Mouse (Mus musculus) MEL (cell line): ENCODE measurements around the gene Secisbp2l. TPM values are rescaled to one million over a fixed set of nuclear protein-coding genes. Genes with fewer than 3 reads are reported as not detected.

ENCODE experiments used
- DNase-seq: peaks from one replicate; pipeline ENCODE4 v3.0.0; 2011; ENCODE audit warnings: low read depth, low spot score
- H3K27ac ChIP-seq: 2 replicates; pipeline ENCODE4 v1.5.1; 2012; ENCODE audit warnings: low read depth, mild to moderate bottlenecking, control low read depth, low read length, moderate library complexity; ENCODE audit not compliant: control insufficient read depth
- H3K27me3 ChIP-seq, 2 experiments: fragments of 150-350 bp in 1 of 2; sonication (generic) in 1 of 2; 2 replicates each; pipeline ENCODE4 v1.6.1; 2012; ENCODE audit warnings: low read length in 2 of 2, mild to moderate bottlenecking in 2 of 2, improper control_type of control experiment in 1 of 2, moderate library complexity in 1 of 2; ENCODE audit not compliant: insufficient read depth in 2 of 2, control insufficient read depth in 1 of 2
- H3K36me3 ChIP-seq, 2 experiments: 2 replicates each; pipeline ENCODE4 v1.6.1; 2012 to 2014; ENCODE audit warnings: low read length in 2 of 2, improper control_type of control experiment in 1 of 2, inconsistent platforms in 1 of 2, mild to moderate bottlenecking in 1 of 2; ENCODE audit not compliant: insufficient read depth in 2 of 2, control insufficient read depth in 1 of 2
- H3K4me1 ChIP-seq, 2 experiments: fragments of 150-350 bp in 1 of 2; sonication (generic) in 1 of 2; 2 replicates each; pipeline ENCODE4 v1.6.1; 2012; ENCODE audit warnings: low read length in 2 of 2, improper control_type of control experiment in 1 of 2, mild to moderate bottlenecking in 1 of 2; ENCODE audit not compliant: insufficient read depth in 2 of 2, control insufficient read depth in 1 of 2
- H3K4me3 ChIP-seq, 2 experiments: fragments of 150-350 bp in 1 of 2; sonication (generic) in 1 of 2; 2 replicates each; pipeline ENCODE4 v1.5.1; 2012; ENCODE audit warnings: low read depth in 2 of 2, low read length in 2 of 2, mild to moderate bottlenecking in 2 of 2, moderate library complexity in 2 of 2, control low read depth in 1 of 2, improper control_type of control experiment in 1 of 2; ENCODE audit not compliant: control insufficient read depth in 1 of 2, insufficient read depth in 1 of 2
- H3K79me2 ChIP-seq: 2 replicates; pipeline ENCODE4 v1.6.1; 2012; ENCODE audit warnings: mild to moderate bottlenecking, low read length, moderate library complexity; ENCODE audit not compliant: control insufficient read depth, poor library complexity, insufficient read depth
- H3K9ac ChIP-seq: 2 replicates; pipeline ENCODE4 v1.6.1; 2012; ENCODE audit warnings: low read depth, mild to moderate bottlenecking, control low read depth, low read length, moderate library complexity; ENCODE audit not compliant: control insufficient read depth, poor library complexity, severe bottlenecking
- H3K9me3 ChIP-seq: fragments of 150-350 bp; sonication (generic); replicated peaks from 2 replicates; pipeline ENCODE4 v1.6.1; 2012; ENCODE audit warnings: mild to moderate bottlenecking, low read length, improper control_type of control experiment, moderate library complexity; ENCODE audit not compliant: insufficient read depth
- BHLHE40 ChIP-seq: IDR thresholded peaks from 2 replicates; pipeline ENCODE4 v1.6.1; 2012; ENCODE audit warnings: low read depth, mild to moderate bottlenecking, inconsistent platforms, low read length, improper control_type of control experiment, borderline replicate concordance
- CHD2 ChIP-seq: IDR thresholded peaks from 2 replicates; pipeline ENCODE4 v1.6.1; 2011; ENCODE audit warnings: low read length, improper control_type of control experiment
- CTCF ChIP-seq, 3 experiments: IDR thresholded peaks in 2 of 3; conservative IDR thresholded peaks in 1 of 3; 2 replicates each; pipeline ENCODE4 v1.5.1; 2011 to 2012; ENCODE audit warnings: low read length in 3 of 3, low read depth in 2 of 3, mild to moderate bottlenecking in 2 of 3, improper control_type of control experiment in 1 of 3, inconsistent platforms in 1 of 3, mixed read lengths in 1 of 3, moderate library complexity in 1 of 3; ENCODE audit not compliant: control insufficient read depth in 1 of 3, insufficient read depth in 1 of 3, poor library complexity in 1 of 3, severe bottlenecking in 1 of 3
- E2F4 ChIP-seq: IDR thresholded peaks from 2 replicates; pipeline ENCODE4 v1.6.1; 2011; ENCODE audit warnings: low read depth, low read length, improper control_type of control experiment, borderline replicate concordance
- ELF1 ChIP-seq: IDR thresholded peaks from 2 replicates; pipeline ENCODE4 v1.6.1; 2014; ENCODE audit warnings: low read depth, mild to moderate bottlenecking, inconsistent platforms, low read length, improper control_type of control experiment, moderate library complexity
- EP300 ChIP-seq, 2 experiments: IDR thresholded peaks; 2 replicates each; pipeline ENCODE4 v1.6.1; 2011; ENCODE audit warnings: improper control_type of control experiment in 2 of 2, low read length in 2 of 2, low read depth in 1 of 2, mild to moderate bottlenecking in 1 of 2
- ETS1 ChIP-seq: IDR thresholded peaks from 2 replicates; pipeline ENCODE4 v1.6.1; 2012; ENCODE audit warnings: low read depth, mild to moderate bottlenecking, inconsistent platforms, low read length, improper control_type of control experiment, moderate library complexity
- GABPA ChIP-seq: IDR thresholded peaks from 2 replicates; pipeline ENCODE4 v1.6.1; 2012; ENCODE audit warnings: low read depth, mild to moderate bottlenecking, inconsistent platforms, low read length, improper control_type of control experiment, moderate library complexity
- KAT2A ChIP-seq: conservative IDR thresholded peaks from 2 replicates; pipeline ENCODE4 v1.6.1; 2012; ENCODE audit warnings: low read depth, low read length, improper control_type of control experiment, inconsistent platforms
- MAFK ChIP-seq: IDR thresholded peaks from 2 replicates; pipeline ENCODE4 v1.6.1; 2011; ENCODE audit warnings: low read depth, mild to moderate bottlenecking, low read length, improper control_type of control experiment, borderline replicate concordance
- MAX ChIP-seq: IDR thresholded peaks from 2 replicates; pipeline ENCODE4 v1.6.1; 2011; ENCODE audit warnings: low read length, improper control_type of control experiment
- MXI1 ChIP-seq: IDR thresholded peaks from 2 replicates; pipeline ENCODE4 v1.6.1; 2011; ENCODE audit warnings: mild to moderate bottlenecking, low read depth, low read length, improper control_type of control experiment
- MYB ChIP-seq: IDR thresholded peaks from 2 replicates; pipeline ENCODE4 v1.6.1; 2011; ENCODE audit warnings: mild to moderate bottlenecking, low read depth, low read length, improper control_type of control experiment
- POLR2AphosphoS2 ChIP-seq: IDR thresholded peaks from 2 replicates; pipeline ENCODE4 v1.6.1; 2011; ENCODE audit warnings: low read length, improper control_type of control experiment
- POLR2AphosphoS5 ChIP-seq: IDR thresholded peaks from 2 replicates; pipeline ENCODE4 v1.6.1; 2012; ENCODE audit warnings: low read depth, borderline replicate concordance, mild to moderate bottlenecking, inconsistent platforms, low read length, moderate library complexity, mixed read lengths
- RAD21 ChIP-seq: IDR thresholded peaks from 2 replicates; pipeline ENCODE4 v1.6.1; 2011; ENCODE audit warnings: mild to moderate bottlenecking, low read depth, low read length, improper control_type of control experiment
- RCOR1 ChIP-seq: IDR thresholded peaks from 2 replicates; pipeline ENCODE4 v1.6.1; 2012; ENCODE audit warnings: low read depth, mild to moderate bottlenecking, inconsistent platforms, low read length, improper control_type of control experiment
- SIN3A ChIP-seq: IDR thresholded peaks from 2 replicates; pipeline ENCODE4 v1.6.1; 2012; ENCODE audit warnings: low read length, improper control_type of control experiment, inconsistent platforms
- SMC3 ChIP-seq: IDR thresholded peaks from 2 replicates; pipeline ENCODE4 v1.6.1; 2011; ENCODE audit warnings: low read depth, low read length, improper control_type of control experiment
- TAL1 ChIP-seq: IDR thresholded peaks from 2 replicates; pipeline ENCODE4 v1.6.1; 2012; ENCODE audit warnings: mild to moderate bottlenecking, inconsistent platforms, low read length, moderate library complexity, mixed read lengths
- TBP ChIP-seq: IDR thresholded peaks from 2 replicates; pipeline ENCODE4 v1.8.0; 2011; ENCODE audit warnings: low read depth, low read length, improper control_type of control experiment
- TCF12 ChIP-seq: IDR thresholded peaks from 2 replicates; pipeline ENCODE4 v1.6.1; 2014; ENCODE audit warnings: low read depth, mild to moderate bottlenecking, inconsistent platforms, low read length, improper control_type of control experiment, moderate library complexity
- UBTF ChIP-seq: IDR thresholded peaks from 2 replicates; pipeline ENCODE4 v1.6.1; 2012; ENCODE audit warnings: low read depth, mild to moderate bottlenecking, inconsistent platforms, low read length, improper control_type of control experiment, moderate library complexity, borderline replicate concordance; ENCODE audit not compliant: insufficient read depth
- USF1 ChIP-seq: IDR thresholded peaks from 2 replicates; pipeline ENCODE4 v1.6.1; 2014; ENCODE audit warnings: low read depth, mild to moderate bottlenecking, inconsistent platforms, low read length, improper control_type of control experiment, moderate library complexity
- ZC3H11A ChIP-seq: IDR thresholded peaks from 2 replicates; pipeline ENCODE4 v1.6.1; 2012; ENCODE audit warnings: low read depth, mild to moderate bottlenecking, inconsistent platforms, low read length, improper control_type of control experiment
- ZKSCAN1 ChIP-seq: IDR thresholded peaks from 2 replicates; pipeline ENCODE4 v1.6.1; 2012; ENCODE audit warnings: low read depth, mild to moderate bottlenecking, inconsistent platforms, low read length, improper control_type of control experiment, moderate library complexity
- ZMIZ1 ChIP-seq: IDR thresholded peaks from 2 replicates; pipeline ENCODE4 v1.6.1; 2012; ENCODE audit warnings: low read depth, mild to moderate bottlenecking, inconsistent platforms, low read length, improper control_type of control experiment, moderate library complexity
- polyA plus RNA-seq, 2 experiments: library from polyadenylated mRNA; stranded (reverse) in 1 of 2; unstranded in 1 of 2; fragments of >175 nt in 1 of 2; fragments of >200 nt in 1 of 2; gene quantifications; 2 replicates each; pipeline versions ENCODE4 v1.2.1 to v1.2.4; 2012; ENCODE audit warnings: low replicate concordance in 2 of 2, low read depth in 1 of 2; ENCODE audit not compliant: insufficient read length in 2 of 2, insufficient read depth in 1 of 2, missing spikeins in 1 of 2
- total RNA-seq: library from RNA; depleted of rRNA; stranded (reverse); fragments of 300-350 nt; gene quantifications from 2 replicates; pipeline ENCODE4 v1.2.3, GENCODE M21; 2012

Gene Secisbp2l
- total and polyA plus RNA-seq, 3 experiments = 7.6 to 10.9 TPM; not detected in 1

DNA sequence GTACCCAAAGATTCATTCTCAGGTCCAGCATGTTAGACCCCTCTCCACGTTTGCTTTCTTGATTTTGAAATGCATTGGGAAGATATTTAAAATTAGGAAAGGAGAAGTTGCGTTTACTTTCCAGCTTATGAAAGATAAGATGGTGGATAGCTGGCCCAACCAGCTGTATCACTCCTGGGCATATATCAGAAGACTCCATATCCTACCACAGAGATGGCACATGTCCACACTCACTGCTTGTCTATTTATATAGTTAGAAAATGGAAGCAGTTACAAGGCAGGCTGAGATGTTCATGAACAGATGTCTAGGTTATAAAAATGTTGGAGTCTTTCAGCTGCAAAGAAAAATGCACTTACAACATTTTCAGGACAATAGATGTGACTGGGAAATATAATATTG lies 28.7 kb upstream of the Secisbp2l start (continued):
- TF ChIP-seq BHLHE40 (peak; percentile 80), SMC3 (no peak), RAD21 (no peak), ETS1 (peak; percentile 96), GABPA (no peak), UBTF (no peak), ELF1 (no peak), MAX (peak; percentile 53; the same call in 1 of the 2 replicates), POLR2AphosphoS5 (no peak), CTCF (IDR thresholded peaks at IDR 0.05 in 2 of 3, conservative IDR thresholded peaks at IDR 0.05 in 1 of 3; ENCODE audit: control insufficient read depth in 1 of 3, insufficient read depth in 1 of 3, low read depth in 2 of 3, low read length in 3 of 3, poor library complexity in 1 of 3, severe bottlenecking in 1 of 3) (no peak), USF1 (peak; percentile 36; the same call in 1 of the 2 replicates), E2F4 (no peak), RCOR1 (peak; percentile 91), ZC3H11A (no peak), MAFK (0 out of 2 replicates have a peak, but pooled peaks have one; percentile 60)

GRCm38 (mm10) chr2:125809551-125809950 lies 26.9 kb upstream of the Secisbp2l start:
- H3K9me3 ChIP-seq = no peaks in the 10 kb centered on the region
- no peak for DNase-seq
- TF ChIP-seq TBP (no peak), EP300 (IDR thresholded peaks at IDR 0.05; ENCODE audit: low read depth in 1 of 2, low read length in 2 of 2) (no peak), ETS1 (no peak), SIN3A (no peak), KAT2A (no peak), ZMIZ1 (no peak), BHLHE40 (no peak)
- H3K36me3 ChIP-seq = peaks cover 0 to 16% of the 10 kb centered on the region in 2 experiments; a peak in 2 of 4 replicates
- peaks cover 6 to 18% of the 10 kb centered on the region in 2 experiments for H3K4me1 ChIP-seq
- H3K27ac ChIP-seq = no peak overlapping the region
- H3K27me3 ChIP-seq = no peaks in the 10 kb centered on the region
- H3K79me2 ChIP-seq = no peaks in the 10 kb centered on the region
- H3K4me3 ChIP-seq = no peak overlapping the region
- H3K9ac ChIP-seq = no peak overlapping the region

DNA sequence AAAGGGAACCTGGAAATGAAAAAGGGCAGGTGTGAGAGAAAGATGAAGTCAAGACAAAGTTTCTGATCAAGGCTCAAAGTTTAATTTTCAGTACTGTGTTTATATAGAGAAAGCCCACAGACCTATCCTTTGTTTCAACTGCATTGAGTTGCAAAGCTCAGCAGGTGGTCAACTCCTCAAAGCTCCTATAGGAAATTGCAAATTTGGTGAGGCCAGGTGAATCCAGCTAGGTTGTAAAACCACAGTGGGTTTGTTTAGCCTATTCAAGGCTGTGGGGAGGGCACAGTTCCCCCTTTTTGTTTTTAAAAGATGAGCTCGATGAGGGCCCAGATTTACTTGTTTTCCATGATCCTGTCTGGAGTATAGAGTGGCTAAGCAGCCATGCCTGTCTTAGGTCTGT lies 23.2 kb upstream of the Secisbp2l start:
- H3K27me3 ChIP-seq = peaks cover 0 to 2% of the 10 kb centered on the region in 2 experiments; a peak in 2 of 4 replicates
- peaks cover 2% of the 10 kb centered on the region in 2 experiments; a peak in 3 of 4 replicates for H3K4me1 ChIP-seq
- no peaks in the 10 kb centered on the region for H3K9me3 ChIP-seq
- H3K27ac ChIP-seq = no peak overlapping the region
- H3K4me3 ChIP-seq = no peak overlapping the region
- TF ChIP-seq POLR2AphosphoS2 = no peak
- TF ChIP-seq TCF12 = no peak
- TF ChIP-seq MYB = no peak
- no peak for TF ChIP-seq ZKSCAN1
- no peak for TF ChIP-seq MXI1
- no peak for TF ChIP-seq ELF1
- TF ChIP-seq POLR2AphosphoS5 = no peak
- no peak for TF ChIP-seq CHD2
- TF ChIP-seq TAL1 = no peak
- TF ChIP-seq RAD21 = no peak
- no peak for TF ChIP-seq MAX
- H3K36me3 ChIP-seq = peaks cover 0 to 1% of the 10 kb centered on the region in 2 experiments; a peak in 2 of 4 replicates
- no peak overlapping the region for H3K9ac ChIP-seq
- DNase-seq = no peak
- H3K79me2 ChIP-seq = no peaks in the 10 kb centered on the region
